Mouse (Mus musculus): ENCODE measurements around the gene Gm20716.

GRCm38 (mm10) chr2:168257188-168257587 is 27.0 kb upstream of the Gm20716 start:
- TF ChIP-seq CTCF (IDR thresholded peaks at IDR 0.05; ENCODE audit: extremely low read depth, insufficient read length, insufficient replicate concordance, low read depth, low read length) (no peak), POLR2A (IDR thresholded peaks at IDR 0.05; ENCODE audit: low read depth, low read length) (no peak)
